Mouse (Mus musculus) embryonic facial prominence, embryonic 11.5 days (tissue): ENCODE measurements around the gene Rprml. TPM values are rescaled to one million over a fixed set of nuclear protein-coding genes. Genes with fewer than 3 reads are reported as not detected.
A peak's percentile ranks its signal among the peaks of the same experiment; 100 is the strongest.

Experiments used
- ATAC-seq: fragments of 200-750 bp; cut with Nextera tagmentation; replicated peaks from 2 replicates; pipeline ENCODE4 v1.8.0; 2017; ENCODE audit warnings: low read depth; ENCODE audit not compliant: insufficient number of reproducible peaks, low FRiP score, low TSS enrichment
- DNase-seq: peaks from one replicate; pipeline ENCODE4 v3.0.0-alpha.2; 2015; ENCODE audit warnings: low spot score
- H3K27ac ChIP-seq: fragments of 300-500 bp; sonication (generic); replicated peaks from 2 replicates; pipeline ENCODE4 v1.5.1; 2014; ENCODE audit warnings: mild to moderate bottlenecking, low read depth, low read length, control low read depth
- H3K27me3 ChIP-seq: fragments of 300-500 bp; sonication (generic); 2 replicates; pipeline ENCODE4 v1.6.1; 2014; ENCODE audit warnings: mild to moderate bottlenecking, low read length, moderate library complexity, mixed read lengths; ENCODE audit not compliant: control insufficient read depth, insufficient read depth
- H3K36me3 ChIP-seq: fragments of 300-500 bp; sonication (generic); replicated peaks from 2 replicates; pipeline ENCODE4 v1.6.1; 2014; ENCODE audit warnings: low read depth, mild to moderate bottlenecking, low read length, moderate library complexity, mixed read lengths; ENCODE audit not compliant: control insufficient read depth, insufficient read depth
- H3K4me1 ChIP-seq: fragments of 300-500 bp; sonication (generic); 2 replicates; pipeline ENCODE4 v1.6.1; 2014; ENCODE audit warnings: low read length, mixed read lengths; ENCODE audit not compliant: control insufficient read depth, insufficient read depth
- H3K4me2 ChIP-seq: fragments of 300-500 bp; sonication (generic); 2 replicates; pipeline ENCODE4 v1.6.1; 2014; ENCODE audit warnings: low read depth, mild to moderate bottlenecking, control low read depth, low read length, moderate library complexity
- H3K4me3 ChIP-seq: fragments of 300-500 bp; sonication (generic); 2 replicates; pipeline ENCODE4 v1.5.1; 2014; ENCODE audit warnings: low read depth, low read length, control low read depth
- H3K9ac ChIP-seq: fragments of 300-500 bp; sonication (generic); replicated peaks from 2 replicates; pipeline ENCODE4 v1.6.1; 2014; ENCODE audit warnings: mild to moderate bottlenecking, control low read depth, low read length
- H3K9me3 ChIP-seq: fragments of 300-500 bp; sonication (generic); replicated peaks from 2 replicates; pipeline ENCODE4 v1.6.1; 2016; ENCODE audit warnings: mild to moderate bottlenecking, low read length, inconsistent platforms, mixed read lengths; ENCODE audit not compliant: control insufficient read depth
- WGBS: fragments of 180-500 bp; shearing (Covaris S2); extraction: QIAGEN DNeasy Blood & Tissue Kit; methylation state at CpG from one replicate; pipeline ENCODE4 v1.1.7; 2014; 5-methylcytosine and 5-hydroxymethylcytosine counted together
- polyA plus RNA-seq: library from polyadenylated mRNA; unstranded; fragments of >200 nt; fragmentation: Nextera tagmentation; extraction: Ambion mirVana; gene quantifications from 2 replicates; pipeline ENCODE4 v1.2.1, GENCODE M21; 2014

Gene Rprml
- 0.21 and 0.35 TPM in 2 replicates for polyA plus RNA-seq

GRCm38 (mm10) chr11:103649301-103649982 lies at the start of gene Rprml:
TSS of gene Rprml (plus strand) at chr11:103649570.
- Histone ChIP-seq H3K4me1 (peaks cover 9% of the 10 kb centered on the region), H3K27ac (no peak within 1 kb of the TSS), H3K36me3 (no peaks in the 10 kb centered on the region), H3K27me3 (peaks cover 40% of the 10 kb centered on the region), H3K9ac (no peak within 1 kb of the TSS), H3K4me3 (peak within 1 kb of the TSS; percentile 30), H3K4me2 (peak within 1 kb of the TSS; percentile 71), H3K9me3 (no peaks in the 10 kb centered on the region)
- ATAC-seq (0 out of 2 replicates have a peak, but pooled peaks have one; percentile 48), DNase-seq (no peak)
- 1% methylated on average over 69 of the region's 71 CpGs for WGBS

GRCm38 (mm10) chr11:103606611-103607010 lies 42.8 kb upstream of the Rprml start:
- Histone ChIP-seq H3K27ac (no peak overlapping the region), H3K4me1 (no peaks in the 10 kb centered on the region), H3K4me2 (no peak overlapping the region), H3K27me3 (no peaks in the 10 kb centered on the region), H3K9me3 (no peaks in the 10 kb centered on the region), H3K36me3 (no peaks in the 10 kb centered on the region), H3K4me3 (no peak overlapping the region), H3K9ac (no peak overlapping the region)
- DNase-seq: no peak
- no peak for ATAC-seq
- 58% methylated on average over 5 of the region's 5 CpGs for WGBS

GRCm38 (mm10) chr11:103610772-103611171 lies 38.6 kb upstream of the Rprml start:
- Histone ChIP-seq H3K9me3 (no peaks in the 10 kb centered on the region), H3K4me1 (no peaks in the 10 kb centered on the region), H3K4me3 (no peak overlapping the region), H3K36me3 (no peaks in the 10 kb centered on the region), H3K9ac (no peak overlapping the region), H3K27ac (no peak overlapping the region), H3K27me3 (no peaks in the 10 kb centered on the region), H3K4me2 (no peak overlapping the region)
- ATAC-seq (no peak), DNase-seq (no peak)
- 84% methylated on average over 2 of the region's 2 CpGs for whole genome bisulfite sequencing

GRCm38 (mm10) chr11:103621040-103621439 lies 28.3 kb upstream of the Rprml start, which contains the start of gene Gm884:
TSS of gene Gm884 (minus strand) at chr11:103621140.
- Histone ChIP-seq H3K27me3 (no peaks in the 10 kb centered on the region), H3K4me3 (no peak within 1 kb of the TSS), H3K27ac (no peak within 1 kb of the TSS), H3K36me3 (no peaks in the 10 kb centered on the region), H3K9me3 (no peaks in the 10 kb centered on the region), H3K9ac (no peak within 1 kb of the TSS), H3K4me2 (no peak within 1 kb of the TSS), H3K4me1 (no peaks in the 10 kb centered on the region)
- no peak for DNase-seq
- 85% methylated on average over 9 of the region's 9 CpGs for WGBS
- ATAC-seq: no peak

- 83% methylated on average over 23 of the region's 23 CpGs for WGBS
- no peak overlapping the region for H3K4me3 ChIP-seq
- no peaks in the 10 kb centered on the region for H3K36me3 ChIP-seq
- DNase-seq: no peak
- H3K4me2 ChIP-seq: no peak overlapping the region
- H3K9ac ChIP-seq: no peak overlapping the region
- no peak overlapping the region for H3K27ac ChIP-seq
- no peaks in the 10 kb centered on the region for H3K9me3 ChIP-seq
- H3K27me3 ChIP-seq: no peaks in the 10 kb centered on the region
- H3K4me1 ChIP-seq: no peaks in the 10 kb centered on the region
- no peak for ATAC-seq
Measured at GRCm38 (mm10) chr11:103627453-103627852, 21.9 kb upstream of the Rprml start.

GRCm38 (mm10) chr11:103634806-103635205 lies 14.6 kb upstream of the Rprml start:
- Histone ChIP-seq H3K4me1 (no peaks in the 10 kb centered on the region), H3K9me3 (no peaks in the 10 kb centered on the region), H3K4me3 (no peak overlapping the region), H3K4me2 (no peak overlapping the region), H3K9ac (no peak overlapping the region), H3K36me3 (no peaks in the 10 kb centered on the region), H3K27me3 (no peaks in the 10 kb centered on the region; the same call in 1 of the 2 replicates), H3K27ac (no peak overlapping the region)
- ATAC-seq (no peak), DNase-seq (no peak)
- 86% methylated on average over 7 of the region's 7 CpGs for WGBS

GRCm38 (mm10) chr11:103635481-103635880 lies 13.9 kb upstream of the Rprml start:
- H3K27ac ChIP-seq: no peak overlapping the region
- no peaks in the 10 kb centered on the region for H3K9me3 ChIP-seq
- H3K4me1 ChIP-seq: no peaks in the 10 kb centered on the region
- H3K4me2 ChIP-seq: no peak overlapping the region
- DNase-seq: no peak
- WGBS: 79% methylated on average over 3 of the region's 3 CpGs
- no peak for ATAC-seq
- H3K36me3 ChIP-seq: no peaks in the 10 kb centered on the region
- H3K9ac ChIP-seq: no peak overlapping the region
- no peaks in the 10 kb centered on the region; the same call in 1 of the 2 replicates for H3K27me3 ChIP-seq
- H3K4me3 ChIP-seq: no peak overlapping the region

- Histone ChIP-seq H3K9ac (no peak overlapping the region), H3K4me1 (no peaks in the 10 kb centered on the region), H3K9me3 (no peaks in the 10 kb centered on the region), H3K27me3 (no peaks in the 10 kb centered on the region; the same call in 1 of the 2 replicates), H3K4me3 (no peak overlapping the region), H3K4me2 (no peak overlapping the region), H3K27ac (no peak overlapping the region), H3K36me3 (no peaks in the 10 kb centered on the region)
- ATAC-seq (no peak), DNase-seq (no peak)
- 84% methylated on average over 6 of the region's 6 CpGs for WGBS
Measured at GRCm38 (mm10) chr11:103636261-103636660, 13.1 kb upstream of the Rprml start.
